Mouse (Mus musculus) heart, embryonic 16.5 days (tissue): ENCODE results near the gene Ptpn21. TPM values are rescaled to one million over a fixed set of nuclear protein-coding genes. Genes with fewer than 3 reads are reported as not detected.

Source experiments
- ATAC-seq: fragments of 200-750 bp; cut with Nextera tagmentation; replicated peaks from 2 replicates; pipeline ENCODE4 v1.8.0; 2017; ENCODE audit warnings: moderate number of reproducible peaks; ENCODE audit not compliant: insufficient read depth, low FRiP score; ENCODE audit errors: extremely low read depth
- H3K27ac ChIP-seq: fragments of 300-500 bp; sonication (generic); 2 replicates; pipeline ENCODE4 v1.5.1; 2014; ENCODE audit warnings: mild to moderate bottlenecking, low read length, control low read depth, moderate library complexity
- H3K27me3 ChIP-seq: fragments of 300-500 bp; sonication (generic); 2 replicates; pipeline ENCODE4 v1.6.1; 2014; ENCODE audit warnings: low read length, mixed read lengths; ENCODE audit not compliant: control insufficient read depth, insufficient read depth
- H3K36me3 ChIP-seq: fragments of 300-500 bp; sonication (generic); 2 replicates; pipeline ENCODE4 v1.6.1; 2014; ENCODE audit not compliant: control insufficient read depth, insufficient read depth
- H3K4me1 ChIP-seq: fragments of 300-500 bp; sonication (generic); 2 replicates; pipeline ENCODE4 v1.6.1; 2014; ENCODE audit warnings: low read length, mixed read lengths; ENCODE audit not compliant: control insufficient read depth, insufficient read depth
- H3K4me2 ChIP-seq: fragments of 300-500 bp; sonication (generic); 2 replicates; pipeline ENCODE4 v1.6.1; 2014; ENCODE audit warnings: low read depth, mild to moderate bottlenecking, control low read depth, low read length
- H3K4me3 ChIP-seq: fragments of 300-500 bp; sonication (generic); 2 replicates; pipeline ENCODE4 v1.5.1; 2014; ENCODE audit warnings: mild to moderate bottlenecking, control low read depth, low read length
- H3K9ac ChIP-seq: fragments of 300-500 bp; sonication (generic); 2 replicates; pipeline ENCODE4 v1.6.1; 2014; ENCODE audit warnings: low read length, control low read depth
- H3K9me3 ChIP-seq: fragments of 300-500 bp; sonication (generic); replicated peaks from 2 replicates; pipeline ENCODE4 v1.6.1; 2016; ENCODE audit warnings: low read length; ENCODE audit not compliant: control insufficient read depth
- WGBS: fragments of 180-500 bp; shearing (Covaris S2); extraction: QIAGEN DNeasy Blood & Tissue Kit; methylation state at CpG from one replicate; pipeline ENCODE4 v1.1.7; 2014; 5-methylcytosine and 5-hydroxymethylcytosine counted together
- polyA plus RNA-seq: library from polyadenylated mRNA; unstranded; fragments of >200 nt; fragmentation: Nextera tagmentation; extraction: Ambion mirVana; gene quantifications from 2 replicates; pipeline ENCODE4 v1.2.1, GENCODE M21; 2015

Ptpn21 gene
- polyA plus RNA-seq, 1 experiment from 2014 or later, result 8.6 TPM

- Histone ChIP-seq H3K9ac (peak overlapping the region; percentile 57), H3K27ac (peak overlapping the region; percentile 87), H3K4me3 (no peak overlapping the region), H3K4me1 (peaks cover 21% of the 10 kb centered on the region), H3K36me3 (0 out of 2 replicates have a peak, but pooled peaks cover 5% of the 10 kb centered on the region), H3K9me3 (no peaks in the 10 kb centered on the region), H3K27me3 (no peaks in the 10 kb centered on the region), H3K4me2 (peak overlapping the region; percentile 52)
- ATAC-seq, result peak; percentile 86
- 20% methylated on average over 10 of the region's 10 CpGs for WGBS
Measured at GRCm38 (mm10) chr12:98668132-98668814, 68.9 kb downstream of the Ptpn21 start.

DNA sequence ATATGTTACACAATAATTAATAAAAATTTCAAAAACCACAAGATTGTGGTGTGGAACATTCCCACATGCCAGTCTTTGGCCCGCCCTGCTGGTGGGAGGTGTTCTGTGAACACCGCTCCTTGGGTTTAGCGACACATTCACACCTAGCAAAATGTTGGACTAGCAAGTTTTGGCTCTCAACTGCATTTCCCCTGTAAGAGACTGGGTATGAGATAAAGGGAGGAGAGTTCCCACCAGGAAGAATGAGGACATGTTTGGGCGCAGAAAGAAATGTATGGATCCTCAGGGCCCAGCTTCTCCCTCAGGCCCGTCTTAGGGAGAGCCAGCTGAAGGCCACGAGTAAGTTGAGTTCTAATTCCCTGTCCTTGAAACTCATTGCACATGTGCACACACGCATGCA is 74.6 kb downstream of the Ptpn21 start:
- no peaks in the 10 kb centered on the region for H3K4me1 ChIP-seq
- peaks cover 14% of the 10 kb centered on the region for H3K36me3 ChIP-seq
- no peak overlapping the region for H3K4me2 ChIP-seq
- no peaks in the 10 kb centered on the region for H3K27me3 ChIP-seq
- H3K9ac ChIP-seq, result no peak overlapping the region
- ATAC-seq, result no peak
- no peak overlapping the region for H3K27ac ChIP-seq
- H3K4me3 ChIP-seq, result no peak overlapping the region
- WGBS, result 90% methylated on average over 7 of the region's 7 CpGs
- H3K9me3 ChIP-seq, result no peaks in the 10 kb centered on the region

- no peaks in the 10 kb centered on the region for H3K4me1 ChIP-seq
- peaks cover 5% of the 10 kb centered on the region; the same call in 1 of the 2 replicates for H3K36me3 ChIP-seq
- no peak overlapping the region for H3K4me3 ChIP-seq
- no peaks in the 10 kb centered on the region for H3K27me3 ChIP-seq
- no peak for ATAC-seq
- no peak overlapping the region for H3K9ac ChIP-seq
- H3K4me2 ChIP-seq, result no peak overlapping the region
- no peaks in the 10 kb centered on the region for H3K9me3 ChIP-seq
- WGBS, result 58% methylated on average over 2 of the region's 2 CpGs
- H3K27ac ChIP-seq, result no peak overlapping the region
Measured at GRCm38 (mm10) chr12:98656873-98657272, 80.3 kb downstream of the Ptpn21 start.

- no peaks in the 10 kb centered on the region for H3K9me3 ChIP-seq
- H3K4me3 ChIP-seq, result no peak overlapping the region
- H3K36me3 ChIP-seq, result 0 out of 2 replicates have a peak, but pooled peaks cover 3% of the 10 kb centered on the region
- H3K4me1 ChIP-seq, result no peaks in the 10 kb centered on the region
- H3K9ac ChIP-seq, result no peak overlapping the region
- no peak overlapping the region for H3K4me2 ChIP-seq
- no peak for ATAC-seq
- no peaks in the 10 kb centered on the region for H3K27me3 ChIP-seq
- H3K27ac ChIP-seq, result no peak overlapping the region
Measured at GRCm38 (mm10) chr12:98644852-98645251, 92.4 kb downstream of the Ptpn21 start.

DNA sequence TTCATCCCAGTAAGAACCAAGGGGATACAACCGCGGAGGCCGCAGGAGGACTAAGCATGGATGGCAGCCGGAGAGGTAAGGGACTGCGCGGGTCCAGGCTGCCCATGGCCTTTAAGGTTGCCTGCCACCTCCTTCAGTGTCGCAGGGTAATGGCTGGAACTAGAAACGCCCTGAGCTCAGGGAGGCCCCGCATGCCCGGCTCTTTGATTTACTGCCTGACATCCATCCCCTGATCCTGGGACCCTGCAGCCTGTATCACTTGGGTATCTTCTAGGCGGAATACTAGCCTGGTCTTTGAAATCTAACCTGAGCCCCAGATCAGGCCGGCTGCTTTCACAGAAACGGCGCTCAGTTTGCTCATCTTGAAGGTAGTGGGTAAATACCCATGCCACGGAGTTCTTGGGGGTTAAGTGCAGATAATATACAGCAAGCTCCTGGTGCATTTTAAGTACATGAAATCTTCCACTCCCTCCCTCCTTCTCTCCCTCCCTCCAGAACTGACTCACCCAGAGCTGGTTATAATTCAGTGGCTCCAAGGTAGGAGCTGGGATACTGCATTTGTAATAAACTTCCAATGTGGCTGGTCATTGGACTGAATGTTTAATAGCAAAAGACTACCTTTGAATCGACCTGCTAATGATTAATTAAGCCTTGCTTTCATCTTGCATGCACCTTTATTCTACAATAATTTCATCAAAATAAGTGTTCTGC is 108.8 kb downstream of the Ptpn21 start:
- H3K9ac ChIP-seq, result peak overlapping the region; percentile 84
- peak; percentile 83 for ATAC-seq
- peak overlapping the region; percentile 97 for H3K4me3 ChIP-seq
- H3K36me3 ChIP-seq, result peaks cover 4% of the 10 kb centered on the region
- H3K27me3 ChIP-seq, result no peaks in the 10 kb centered on the region
- peaks cover 6% of the 10 kb centered on the region; the same call in 1 of the 2 replicates for H3K9me3 ChIP-seq
- H3K27ac ChIP-seq, result peak overlapping the region; percentile 55; the same call in 1 of the 2 replicates
- peak overlapping the region; percentile 86 for H3K4me2 ChIP-seq
- H3K4me1 ChIP-seq, result no peaks in the 10 kb centered on the region; the same call in 1 of the 2 replicates
- WGBS, result under 1% methylated on average over 16 of the region's 16 CpGs

GRCm38 (mm10) chr12:98627392-98628259 is 109.6 kb downstream of the Ptpn21 start, which contains the start of gene Spata7:
Gene Spata7 (plus strand): TSS chr12:98628157.
- Histone ChIP-seq H3K4me3 (peak within 1 kb of the TSS; percentile 97), H3K9me3 (peaks cover 6% of the 10 kb centered on the region; the same call in 1 of the 2 replicates), H3K36me3 (peaks cover 2% of the 10 kb centered on the region), H3K4me1 (no peaks in the 10 kb centered on the region; the same call in 1 of the 2 replicates), H3K27ac (peak within 1 kb of the TSS; percentile 55; the same call in 1 of the 2 replicates), H3K9ac (peak within 1 kb of the TSS; percentile 84), H3K27me3 (no peaks in the 10 kb centered on the region), H3K4me2 (peak within 1 kb of the TSS; percentile 86)
- 2% methylated on average over 32 of the region's 32 CpGs for WGBS
- ATAC-seq, result peak; percentile 96

Other genes starting within 250 kb of the Ptpn21 start
- 0.03 and 0.12 TPM in 2 replicates for gene Kcnk10, start 159.1 kb downstream of the Ptpn21 start, polyA plus RNA-seq
- gene Spata7, start 109.2 kb downstream of the Ptpn21 start, polyA plus RNA-seq, result 10.7 and 12.2 TPM in 2 replicates
- 87.2 and 95.9 TPM in 2 replicates for gene Zc3h14, start 9.6 kb upstream of the Ptpn21 start, polyA plus RNA-seq
- gene Eml5, start 164.1 kb upstream of the Ptpn21 start, polyA plus RNA-seq, result 5.4 and 5.5 TPM in 2 replicates
- 13.5 and 14.1 TPM in 2 replicates for gene Ttc8, start 183.2 kb upstream of the Ptpn21 start, polyA plus RNA-seq